ENCODE assay signal across 8 mouse cellular contexts in genomic region chr9:14641310-14642067, GRCm38 (mm10). TPM values are rescaled to one million over a fixed set of nuclear protein-coding genes. Genes with fewer than 3 reads are reported as not detected.
A peak's percentile ranks its signal among the peaks of the same experiment; 100 is the strongest.
DNase-seq lines count a peak whose midpoint lies in the region; TF ChIP-seq lines count a peak whose summit lies in the region.

No protein-coding gene starts in this region.

- no peak for TF ChIP-seq CTCF in thymus, adult 2 months (IDR thresholded peaks at IDR 0.05; ENCODE audit: borderline replicate concordance, control insufficient read depth, extremely low read depth, insufficient read depth, low read length, poor library complexity)

- peak; percentile 14 for DNase-seq in layer of hippocampus, adult 9-11 months
- DNase-seq in layer of hippocampus, adult 18-20 months (ENCODE audit: low spot score in 2 of 2): no peak
- peak; percentile 35 for DNase-seq in forelimb bud, embryonic 11.5 days (ENCODE audit: low read depth, low spot score)
- peak; percentile 62 to 78 for DNase-seq in kidney, adult 8-10 months
- peak; percentile 71 for DNase-seq in lung, postnatal 25 days (ENCODE audit: low spot score)
- DNase-seq in spleen, postnatal 10 days (ENCODE audit: low spot score in 2 of 2): no peak
- DNase-seq in thymus, adult 2 months: no peak
- no peak for DNase-seq in ovary, postnatal 14 days (ENCODE audit: low spot score)

- H3K27me3 ChIP-seq in thymus, adult 2 months (ENCODE audit: control insufficient read depth, insufficient read depth, low read length): no peaks in the 10 kb centered on the region

- H3K4me3 ChIP-seq in thymus, adult 2 months (ENCODE audit: control insufficient read depth, insufficient read depth, low read length): no peak overlapping the region

- H3K4me1 ChIP-seq in thymus, adult 2 months (replicated peaks; ENCODE audit: control insufficient read depth, insufficient read depth, low read length): no peaks in the 10 kb centered on the region

- H3K36me3 ChIP-seq in thymus, adult 2 months (ENCODE audit: control insufficient read depth, insufficient read depth, low read length): no peaks in the 10 kb centered on the region

- no peak overlapping the region for H3K27ac ChIP-seq in thymus, adult 2 months (ENCODE audit: control insufficient read depth, insufficient read depth, low read length)

- TF ChIP-seq POLR2A in thymus, adult 2 months (IDR thresholded peaks at IDR 0.05; ENCODE audit: control insufficient read depth, extremely low read depth, insufficient read depth, low read length, poor library complexity): no peak

- 8% methylated on average over 7 of the region's 7 CpGs for WGBS in thymus, adult 2 months

RNA-seq across cellular contexts. Expression of gene Amotl1, which starts 3.4 kb away (rescaled TPM):
- total RNA-seq in layer of hippocampus, adult 18-20 months (2021): 10 to 100 TPM; 13.9 to 15.0 TPM
- 11.1 and 14.5 TPM in 2 replicates for polyA plus RNA-seq in thymus, adult 2 months (2012; rRNA removed)

Comparison
In these comparisons a context has a peak if more than half of its experiments do, and no peak if none do; other contexts are left out.
1. DNase-seq: peak in layer of hippocampus, adult 9-11 months (single experiment), forelimb bud, embryonic 11.5 days (single experiment), kidney, adult 8-10 months (2 of 2) and lung, postnatal 25 days (single experiment); none in layer of hippocampus, adult 18-20 months (0 of 2), spleen, postnatal 10 days (0 of 2), thymus, adult 2 months (single experiment) and ovary, postnatal 14 days (single experiment).